Comparison of ENCODE assay signal across 8 mouse cellular contexts in the genomic region with DNA sequence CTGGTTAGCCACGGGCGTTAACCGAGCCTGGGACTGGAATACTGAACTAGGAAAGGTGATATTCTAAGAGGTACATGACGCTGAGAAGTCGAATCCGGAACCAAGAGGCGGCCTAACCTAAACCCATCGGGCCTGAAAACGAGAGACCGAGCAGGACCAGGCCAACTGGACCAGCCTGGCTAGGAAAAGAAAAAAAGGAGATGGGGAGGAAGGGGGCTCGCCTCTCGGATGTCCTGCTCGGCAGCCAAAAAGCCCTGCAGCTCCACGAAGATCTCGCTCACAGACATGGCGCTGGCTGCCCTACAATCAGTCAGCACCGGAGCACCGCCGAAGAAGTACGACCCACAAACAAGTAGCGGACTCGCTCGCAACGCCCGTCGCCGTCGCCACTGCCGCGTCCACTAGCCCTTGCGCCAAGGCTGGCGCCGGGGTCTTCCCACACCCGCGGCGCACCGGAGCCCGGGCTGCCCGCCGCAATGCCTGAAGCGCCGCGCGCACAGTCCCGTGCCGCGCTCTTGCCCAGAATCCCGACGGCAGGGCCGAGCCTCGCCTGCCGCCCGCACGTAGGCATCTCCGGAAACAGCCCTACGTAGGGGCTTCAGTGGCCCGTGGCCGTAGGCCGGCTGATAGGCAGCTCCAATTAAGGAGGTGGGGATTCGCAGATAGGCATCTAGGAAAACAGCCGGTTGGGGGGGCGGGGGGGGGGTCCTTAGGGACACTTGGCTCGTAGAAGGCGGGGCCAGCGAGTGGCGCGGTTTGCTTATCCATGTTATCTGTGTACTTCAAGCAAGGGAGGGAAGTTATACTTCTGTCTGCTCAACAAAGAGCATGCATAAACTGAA. TPM values are rescaled to one million over a fixed set of nuclear protein-coding genes. Genes with fewer than 3 reads are reported as not detected.
DNase-seq lines count a peak whose midpoint lies in the region; ATAC-seq and TF ChIP-seq lines count a peak whose summit lies in the region.

No protein-coding gene starts in this region.

- peaks cover 22% of the 10 kb centered on the region for H3K36me3 ChIP-seq in G1E (replicated peaks)
- H3K36me3 ChIP-seq in forebrain, postnatal 0 days (ENCODE audit: insufficient read depth), result peaks cover 11% of the 10 kb centered on the region
- H3K36me3 ChIP-seq in lung, embryonic 16.5 days (ENCODE audit: control insufficient read depth, insufficient read depth, low read length), result peaks cover 11% of the 10 kb centered on the region

- peak overlapping the region; percentile 85 for H3K9ac ChIP-seq in forebrain, postnatal 0 days
- peak overlapping the region; percentile 97 for H3K9ac ChIP-seq in lung, embryonic 16.5 days (ENCODE audit: low read length)

- DNase-seq in G1E (ENCODE audit: low spot score), result peak; percentile 97
- peak; percentile 79 to 93 for DNase-seq in cerebellum, adult 18-20 months
- peak; percentile 94 for DNase-seq in forebrain, postnatal 0 days
- peak; percentile 81 for DNase-seq in layer of hippocampus, adult 9-10 months (ENCODE audit: low spot score)
- DNase-seq in ovary, postnatal 10 days (ENCODE audit: low spot score), result peak; percentile 82
- DNase-seq in thymus, postnatal 10 days (ENCODE audit: low spot score in 2 of 2), result peak; percentile 63 to 73

- peak overlapping the region; percentile 76 for H3K4me3 ChIP-seq in G1E (ENCODE audit: low read depth, low read length)
- peak overlapping the region; percentile 63 for H3K4me3 ChIP-seq in forebrain, postnatal 0 days (ENCODE audit: low read depth, low read length)
- H3K4me3 ChIP-seq in lung, embryonic 16.5 days (ENCODE audit: low read length), result peak overlapping the region; percentile 88

- H3K4me2 ChIP-seq in forebrain, postnatal 0 days (ENCODE audit: low read depth), result peak overlapping the region; percentile 69
- H3K4me2 ChIP-seq in lung, embryonic 16.5 days (ENCODE audit: low read depth, low read length), result peak overlapping the region; percentile 73

- no peaks in the 10 kb centered on the region; the same call in 1 of the 2 replicates for H3K27me3 ChIP-seq in G1E (ENCODE audit: insufficient read depth, low read length)
- H3K27me3 ChIP-seq in forebrain, postnatal 0 days (ENCODE audit: insufficient read depth, low read length), result no peaks in the 10 kb centered on the region; the same call in 1 of the 2 replicates
- no peaks in the 10 kb centered on the region for H3K27me3 ChIP-seq in lung, embryonic 16.5 days (ENCODE audit: control insufficient read depth, insufficient read depth, low read depth, low read length)

- no peaks in the 10 kb centered on the region for H3K9me3 ChIP-seq in G1E (replicated peaks)
- H3K9me3 ChIP-seq in forebrain, postnatal 0 days (ENCODE audit: low read length), result no peaks in the 10 kb centered on the region
- no peaks in the 10 kb centered on the region for H3K9me3 ChIP-seq in lung, embryonic 16.5 days (ENCODE audit: control insufficient read depth, low read length)

- H3K4me1 ChIP-seq in G1E (ENCODE audit: insufficient read depth, low read depth, low read length), result peaks cover 18% of the 10 kb centered on the region
- peaks cover 9% of the 10 kb centered on the region; the same call in 1 of the 2 replicates for H3K4me1 ChIP-seq in forebrain, postnatal 0 days (ENCODE audit: insufficient read depth)
- H3K4me1 ChIP-seq in lung, embryonic 16.5 days (replicated peaks; ENCODE audit: control insufficient read depth, insufficient read depth, low read length), result peaks cover 8% of the 10 kb centered on the region

- WGBS in forebrain, postnatal 0 days, result 5% methylated on average over 66 of the region's 67 CpGs
- under 1% methylated on average over 67 of the region's 67 CpGs for WGBS in lung, embryonic 16.5 days

- no peak for TF ChIP-seq CTCF in G1E (IDR thresholded peaks at IDR 0.05; ENCODE audit: low read depth, low read length)
- TF ChIP-seq CTCF in forebrain, postnatal 0 days (IDR thresholded peaks at IDR 0.05; ENCODE audit: low read depth), result no peak

- peak overlapping the region; percentile 97 for H3K27ac ChIP-seq in forebrain, postnatal 0 days (ENCODE audit: low read depth, low read length)
- peak overlapping the region; percentile 96 for H3K27ac ChIP-seq in lung, embryonic 16.5 days (ENCODE audit: low read length)

- ATAC-seq in G1E (ENCODE audit: extremely low read depth, insufficient number of reproducible peaks, low FRiP score, poor library complexity, severe bottlenecking), result peak; percentile 91
- ATAC-seq in forebrain, postnatal 0 days, result peak; percentile 96
- ATAC-seq in hematopoietic stem cell, adult 5-6 weeks (replicated peaks in 1 of 2; ENCODE audit: insufficient read depth in 1 of 2, low FRiP score in 2 of 2, low TSS enrichment in 1 of 2, low read depth in 1 of 2, poor library complexity in 2 of 2, severe bottlenecking in 2 of 2), result peak; percentile 89 to 91
- peak; percentile 99 for ATAC-seq in lung, embryonic 16.5 days (ENCODE audit: low read depth)

RNA-seq across cellular contexts. Expression of a gene that starts 0.5 kb away (rescaled TPM):
- 117 and 184 TPM in 2 replicates for total RNA-seq in G1E (2014; fragmentation: Nextera tagmentation)
- 143 and 188 TPM in 2 replicates for total RNA-seq in G1E (2017)
- 10.0 and 22.1 TPM in 2 replicates for polyA plus RNA-seq in G1E (2012)
- 119 and 222 TPM in 2 replicates for total RNA-seq in forebrain, postnatal 0 days (2014; rRNA removed)
- 557 and 599 TPM in 2 replicates for polyA plus RNA-seq in forebrain, postnatal 0 days (2015; fragmentation: Nextera tagmentation; extraction: Ambion mirVana)
- 54.4 and 62.1 TPM in 2 replicates for total RNA-seq in hematopoietic stem cell, adult 5-6 weeks (2017)
- 266 and 312 TPM in 2 replicates for polyA plus RNA-seq in lung, embryonic 16.5 days (2015; fragmentation: Nextera tagmentation; extraction: Ambion mirVana)

RNA-seq across cellular contexts. Expression of a gene that starts 10.6 kb away (rescaled TPM):
- total RNA-seq in G1E (2014; fragmentation: Nextera tagmentation) (183 and 246 TPM in 2 replicates), G1E (2017) (186 and 206 TPM in 2 replicates)
- polyA plus RNA-seq in G1E (2012), result 13.0 and 54.6 TPM in 2 replicates
- total RNA-seq in forebrain, postnatal 0 days (2014; rRNA removed), result 56.1 and 73.1 TPM in 2 replicates
- 84.2 and 97.4 TPM in 2 replicates for polyA plus RNA-seq in forebrain, postnatal 0 days (2015; fragmentation: Nextera tagmentation; extraction: Ambion mirVana)
- total RNA-seq in hematopoietic stem cell, adult 5-6 weeks (2017), result 124 and 153 TPM in 2 replicates
- polyA plus RNA-seq in lung, embryonic 16.5 days (2015; fragmentation: Nextera tagmentation; extraction: Ambion mirVana), result 62.6 and 67.3 TPM in 2 replicates

Comparison
In these comparisons a context has a peak if more than half of its experiments do, and no peak if none do; other contexts are left out.
1. Peak in every context shown above with its lines: DNase-seq, ATAC-seq, H3K4me3 ChIP-seq and H3K27ac ChIP-seq.